Mouse (Mus musculus): Measurements from ENCODE around the gene Sms.

DNA sequence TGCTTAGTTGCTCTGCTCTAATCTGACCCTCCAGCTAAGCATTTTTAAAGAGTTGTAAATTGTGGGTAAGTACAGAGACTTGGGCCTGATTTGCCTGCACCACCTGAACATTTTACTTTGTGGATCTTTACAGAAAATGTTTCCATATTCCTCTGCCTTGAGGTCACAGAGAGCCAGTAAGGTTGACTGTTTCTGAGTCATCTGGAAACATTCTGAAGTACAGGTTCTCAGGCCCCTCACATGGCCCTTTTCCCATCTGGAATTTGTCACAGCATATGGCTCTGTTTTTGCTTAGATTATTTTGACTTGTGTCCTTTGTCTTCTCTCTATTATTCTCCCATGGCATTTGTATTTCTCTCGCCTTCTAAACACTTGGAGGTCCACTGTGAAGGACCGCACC is 10.2 kb downstream of the Sms start:
- no peak for TF ChIP-seq CTCF (IDR thresholded peaks at IDR 0.05; ENCODE audit: low read depth, low read length)
- no peak for TF ChIP-seq POLR2A (IDR thresholded peaks at IDR 0.05; ENCODE audit: extremely low read depth, insufficient read depth, low read length)

All from liver, adult 2 months (tissue).